ENCODE assay signal across 8 mouse cellular contexts in the genomic region with DNA sequence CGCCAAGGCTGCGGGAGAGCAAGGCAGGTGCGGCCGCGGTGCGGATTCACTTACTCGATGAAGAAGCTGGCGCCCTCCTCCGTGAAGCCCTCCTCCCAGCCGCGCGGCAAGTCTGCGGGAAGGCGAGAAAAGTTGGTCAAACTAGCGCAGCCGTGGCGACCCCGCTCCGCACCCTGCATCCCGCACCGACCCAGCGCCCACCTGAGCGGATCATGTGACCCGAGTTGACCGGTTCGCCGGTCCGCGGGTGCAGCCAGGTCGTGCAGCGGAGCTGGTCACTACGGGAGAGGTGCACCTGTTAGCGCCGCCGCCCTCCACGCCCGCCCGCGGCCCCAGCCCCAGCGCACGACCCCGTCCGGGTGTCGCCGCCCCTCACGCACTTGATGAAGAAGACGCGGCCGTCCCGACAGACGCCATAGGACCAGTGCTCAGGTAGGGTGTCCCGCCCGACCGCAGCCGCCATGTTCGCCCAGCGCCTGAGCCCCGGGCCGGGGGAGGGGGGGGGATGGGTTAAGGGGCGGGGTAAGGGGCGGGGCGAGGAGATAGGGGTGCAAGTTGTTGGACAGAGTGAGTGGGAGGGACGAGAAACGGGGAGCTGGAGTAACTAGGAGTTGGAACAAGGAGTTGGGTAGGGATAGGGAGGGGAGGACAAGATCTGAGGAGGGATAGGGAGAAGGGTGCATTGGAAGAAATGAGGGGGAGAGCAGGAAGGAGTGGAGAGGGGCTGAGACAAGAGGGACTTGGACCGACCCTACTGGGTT. TPM values are rescaled to one million over a fixed set of nuclear protein-coding genes. Genes with fewer than 3 reads are reported as not detected.
DNase-seq lines count a peak whose midpoint lies in the region; ATAC-seq and TF ChIP-seq lines count a peak whose summit lies in the region.

Gene Plekha7, minus strand, starts transcription at position 506 of the 761 bp plus-strand sequence.

- no peaks in the 10 kb centered on the region for H3K36me3 ChIP-seq in forebrain, embryonic 15.5 days
- H3K36me3 ChIP-seq in intestine, postnatal 0 days (ENCODE audit: control insufficient read depth, insufficient read depth): no peaks in the 10 kb centered on the region
- no peaks in the 10 kb centered on the region for H3K36me3 ChIP-seq in midbrain, postnatal 0 days (ENCODE audit: insufficient read depth, low read length)

- H3K4me3 ChIP-seq in forebrain, embryonic 15.5 days: peak within 1 kb of the TSS; percentile 65
- peak within 1 kb of the TSS; percentile 82 for H3K4me3 ChIP-seq in intestine, postnatal 0 days (ENCODE audit: low read depth, low read length)
- H3K4me3 ChIP-seq in midbrain, postnatal 0 days (ENCODE audit: low read depth, low read length): peak within 1 kb of the TSS; percentile 65

- no peaks in the 10 kb centered on the region for H3K9me3 ChIP-seq in forebrain, embryonic 15.5 days
- no peaks in the 10 kb centered on the region for H3K9me3 ChIP-seq in intestine, postnatal 0 days (ENCODE audit: control insufficient read depth)
- no peaks in the 10 kb centered on the region for H3K9me3 ChIP-seq in midbrain, postnatal 0 days (ENCODE audit: low read length)

- no peak for TF ChIP-seq CTCF in intestine, postnatal 0 days (IDR thresholded peaks at IDR 0.05; ENCODE audit: low read depth)
- no peak for TF ChIP-seq CTCF in midbrain, postnatal 0 days (IDR thresholded peaks at IDR 0.05)

- 0 out of 2 replicates have a peak, but pooled peaks have one; percentile 47 for ATAC-seq in cerebellum, adult (ENCODE audit: insufficient number of reproducible peaks, low FRiP score, low TSS enrichment)
- peak; percentile 70 for ATAC-seq in forebrain, embryonic 15.5 days (replicated peaks)
- peak; percentile 85 for ATAC-seq in intestine, postnatal 0 days
- peak; percentile 71 for ATAC-seq in midbrain, postnatal 0 days (ENCODE audit: low FRiP score)

- H3K4me2 ChIP-seq in forebrain, embryonic 15.5 days (replicated peaks): peak within 1 kb of the TSS; percentile 94
- peak within 1 kb of the TSS; percentile 96 for H3K4me2 ChIP-seq in intestine, postnatal 0 days (replicated peaks; ENCODE audit: low read depth)
- H3K4me2 ChIP-seq in midbrain, postnatal 0 days (ENCODE audit: low read depth, low read length, poor library complexity, severe bottlenecking): peak within 1 kb of the TSS; percentile 99

- WGBS in forebrain, embryonic 15.5 days: under 1% methylated on average over 65 of the region's 65 CpGs
- WGBS in intestine, postnatal 0 days: under 1% methylated on average over 65 of the region's 65 CpGs
- WGBS in midbrain, postnatal 0 days: 0% methylated on average over 52 of the region's 65 CpGs

- no peak for DNase-seq in frontal cortex, adult 2 months (ENCODE audit: extremely low spot score in 1 of 2, low spot score in 1 of 2)
- DNase-seq in frontal cortex, postnatal 25 days (ENCODE audit: low spot score in 2 of 2): no peak
- DNase-seq in liver: peak; percentile 80
- DNase-seq in midbrain, postnatal 0 days (ENCODE audit: low spot score): no peak
- peak; percentile 72 for DNase-seq in testis, postnatal 10 days (ENCODE audit: low spot score)

- no peaks in the 10 kb centered on the region for H3K27me3 ChIP-seq in forebrain, embryonic 15.5 days
- H3K27me3 ChIP-seq in intestine, postnatal 0 days (replicated peaks; ENCODE audit: control insufficient read depth, insufficient read depth, low read length): no peaks in the 10 kb centered on the region
- H3K27me3 ChIP-seq in midbrain, postnatal 0 days (ENCODE audit: insufficient read depth, low read length): 0 out of 2 replicates have a peak, but pooled peaks cover 8% of the 10 kb centered on the region

- H3K27ac ChIP-seq in forebrain, embryonic 15.5 days (replicated peaks): peak within 1 kb of the TSS; percentile 45
- H3K27ac ChIP-seq in intestine, postnatal 0 days (ENCODE audit: low read depth, low read length): peak within 1 kb of the TSS; percentile 86
- H3K27ac ChIP-seq in midbrain, postnatal 0 days (ENCODE audit: low read depth, low read length): peak within 1 kb of the TSS; percentile 32; the same call in 1 of the 2 replicates

- peaks cover 21% of the 10 kb centered on the region for H3K4me1 ChIP-seq in forebrain, embryonic 15.5 days
- 0 out of 2 replicates have a peak, but pooled peaks cover 4% of the 10 kb centered on the region for H3K4me1 ChIP-seq in intestine, postnatal 0 days (replicated peaks; ENCODE audit: control insufficient read depth, insufficient read depth, low read length)
- H3K4me1 ChIP-seq in midbrain, postnatal 0 days (ENCODE audit: insufficient read depth, low read length): no peaks in the 10 kb centered on the region

- peak within 1 kb of the TSS; percentile 47 for H3K9ac ChIP-seq in forebrain, embryonic 15.5 days (replicated peaks)
- H3K9ac ChIP-seq in intestine, postnatal 0 days (ENCODE audit: low read depth, low read length): peak within 1 kb of the TSS; percentile 63
- H3K9ac ChIP-seq in midbrain, postnatal 0 days (replicated peaks; ENCODE audit: low read length, poor library complexity, severe bottlenecking): peak within 1 kb of the TSS; percentile 51

RNA-seq across cellular contexts. Expression of gene Plekha7, which starts in this region (rescaled TPM):
- polyA plus RNA-seq in frontal cortex, adult 2 months (2012; rRNA removed): 23.9 and 28.3 TPM in 2 replicates
- polyA plus RNA-seq in forebrain, embryonic 15.5 days (2015; fragmentation: Nextera tagmentation; extraction: Ambion mirVana): 9.3 and 9.7 TPM in 2 replicates
- polyA plus RNA-seq in intestine, postnatal 0 days (2015; fragmentation: Nextera tagmentation; extraction: Ambion mirVana): 17.2 and 20.2 TPM in 2 replicates
- 20.9 and 21.3 TPM in 2 replicates for total RNA-seq in midbrain, postnatal 0 days (2014; rRNA removed)
- polyA plus RNA-seq in midbrain, postnatal 0 days (2015; fragmentation: Nextera tagmentation; extraction: Ambion mirVana): 7.8 and 9.0 TPM in 2 replicates

Comparison
In these comparisons a context has a peak if more than half of its experiments do, and no peak if none do; other contexts are left out.
1. DNase-seq: peak in liver (single experiment) and testis, postnatal 10 days (single experiment); none in frontal cortex, adult 2 months (0 of 2), frontal cortex, postnatal 25 days (0 of 2) and midbrain, postnatal 0 days (single experiment).
2. H3K27ac ChIP-seq: peak in every context shown above with its lines; median percentile 86 in intestine, postnatal 0 days; 45 in forebrain, embryonic 15.5 days; 32 in midbrain, postnatal 0 days.
3. Peak in every context shown above with its lines, with median percentiles within 50 percentile points of each other: ATAC-seq, H3K4me2 ChIP-seq, H3K4me3 ChIP-seq and H3K9ac ChIP-seq.